Mouse (Mus musculus) C2C12 (cell line): Measurements from ENCODE around the gene Proca1. TPM values are rescaled to one million over a fixed set of nuclear protein-coding genes. Genes with fewer than 3 reads are reported as not detected.
"Not testable (repeated sequence)": the region's sequence is repeated elsewhere in the genome, so short reads cannot be mapped to it uniquely, and the experiment has no call there.

Source experiments
- H3K27me3 ChIP-seq: one replicate; pipeline ENCODE4 v1.6.1; 2011; ENCODE audit not compliant: control insufficient read depth, insufficient read depth, insufficient read length
- H3K36me3 ChIP-seq: one replicate; pipeline ENCODE4 v1.6.1; 2011; ENCODE audit not compliant: control insufficient read depth, insufficient read depth
- H3K4me3 ChIP-seq: one replicate; pipeline ENCODE4 v1.5.1; 2011; ENCODE audit warnings: mild to moderate bottlenecking, control low read depth; ENCODE audit not compliant: poor library complexity, insufficient read depth, severe bottlenecking
- H3K79me2 ChIP-seq: one replicate; pipeline ENCODE4 v1.6.1; 2011; ENCODE audit not compliant: control insufficient read depth, insufficient read depth
- H3K79me3 ChIP-seq: one replicate; pipeline ENCODE4 v1.6.1; 2011; ENCODE audit warnings: low read depth, control low read depth
- H3ac ChIP-seq: one replicate; pipeline ENCODE3; 2011; ENCODE audit warnings: low read depth; ENCODE audit not compliant: control insufficient read depth, insufficient read length
- CEBPB ChIP-seq: IDR thresholded peaks from one replicate; pipeline ENCODE4 v1.6.1; 2011; ENCODE audit warnings: low read depth, mild to moderate bottlenecking, control low read depth, moderate library complexity
- CTCF ChIP-seq: IDR thresholded peaks from one replicate; pipeline ENCODE4 v1.5.1; 2011; ENCODE audit not compliant: control insufficient read depth, insufficient read depth, insufficient read length
- FOSL1 ChIP-seq: IDR thresholded peaks from one replicate; pipeline ENCODE4 v1.8.0; 2011; ENCODE audit warnings: mild to moderate bottlenecking, low read length; ENCODE audit not compliant: poor library complexity, insufficient read depth, severe bottlenecking
- MAX ChIP-seq: IDR thresholded peaks from one replicate; pipeline ENCODE4 v1.6.1; 2011; ENCODE audit warnings: mild to moderate bottlenecking, control low read depth
- MYOD1 ChIP-seq: IDR thresholded peaks from one replicate; pipeline ENCODE4 v1.6.1; 2011; ENCODE audit warnings: low read depth; ENCODE audit not compliant: control insufficient read depth, insufficient read length
- MYOG ChIP-seq: IDR thresholded peaks from one replicate; pipeline ENCODE4 v1.6.1; 2011; ENCODE audit not compliant: control insufficient read depth, insufficient read length; ENCODE audit errors: extremely low read depth
- USF1 ChIP-seq: IDR thresholded peaks from one replicate; pipeline ENCODE4 v1.6.1; 2011; ENCODE audit warnings: low read depth, mild to moderate bottlenecking, control low read depth, moderate library complexity
- polyA plus RNA-seq: library from polyadenylated mRNA; unstranded; fragments of >200 nt; fragmentation: generic; extraction: Trizol; gene quantifications from one replicate; pipeline ENCODE4 v1.2.1, GENCODE M21; 2012; ENCODE audit warnings: missing spikeins

The Proca1 gene
- polyA plus RNA-seq, 1 experiment = 0.18 TPM

DNA sequence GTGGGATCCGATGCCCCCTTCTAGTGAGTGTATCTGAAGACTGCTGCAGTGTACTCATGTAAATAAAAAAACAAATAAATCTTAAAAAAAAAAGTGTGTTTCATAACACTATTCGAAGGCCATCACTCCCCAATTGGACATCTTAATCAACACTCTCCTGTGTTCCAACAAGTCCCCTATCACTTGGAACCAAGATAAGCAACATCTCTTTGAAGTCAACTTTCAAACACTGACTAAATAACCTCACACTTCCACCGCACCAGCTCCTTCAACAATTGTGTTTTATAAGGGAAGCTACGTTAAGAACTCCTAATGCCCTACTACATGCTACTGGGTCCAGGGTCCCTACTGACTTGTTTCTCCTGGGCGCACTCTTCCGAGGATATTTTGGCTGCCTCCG lies 10.7 kb upstream of the Proca1 start:
- Histone ChIP-seq H3K79me3 (peaks cover 25% of the 10 kb centered on the region), H3K79me2 (peaks cover 50% of the 10 kb centered on the region), H3K4me3 (peak overlapping the region; percentile 96), H3K27me3 (no peaks in the 10 kb centered on the region), H3K36me3 (peaks cover 41% of the 10 kb centered on the region), H3ac (peak overlapping the region; percentile 55)
- TF ChIP-seq MYOG = no peak
- TF ChIP-seq MAX = no peak
- TF ChIP-seq MYOD1 = no peak
- no peak for TF ChIP-seq USF1
- TF ChIP-seq FOSL1 = no peak
- TF ChIP-seq CEBPB = no peak
- TF ChIP-seq CTCF = no peak

DNA sequence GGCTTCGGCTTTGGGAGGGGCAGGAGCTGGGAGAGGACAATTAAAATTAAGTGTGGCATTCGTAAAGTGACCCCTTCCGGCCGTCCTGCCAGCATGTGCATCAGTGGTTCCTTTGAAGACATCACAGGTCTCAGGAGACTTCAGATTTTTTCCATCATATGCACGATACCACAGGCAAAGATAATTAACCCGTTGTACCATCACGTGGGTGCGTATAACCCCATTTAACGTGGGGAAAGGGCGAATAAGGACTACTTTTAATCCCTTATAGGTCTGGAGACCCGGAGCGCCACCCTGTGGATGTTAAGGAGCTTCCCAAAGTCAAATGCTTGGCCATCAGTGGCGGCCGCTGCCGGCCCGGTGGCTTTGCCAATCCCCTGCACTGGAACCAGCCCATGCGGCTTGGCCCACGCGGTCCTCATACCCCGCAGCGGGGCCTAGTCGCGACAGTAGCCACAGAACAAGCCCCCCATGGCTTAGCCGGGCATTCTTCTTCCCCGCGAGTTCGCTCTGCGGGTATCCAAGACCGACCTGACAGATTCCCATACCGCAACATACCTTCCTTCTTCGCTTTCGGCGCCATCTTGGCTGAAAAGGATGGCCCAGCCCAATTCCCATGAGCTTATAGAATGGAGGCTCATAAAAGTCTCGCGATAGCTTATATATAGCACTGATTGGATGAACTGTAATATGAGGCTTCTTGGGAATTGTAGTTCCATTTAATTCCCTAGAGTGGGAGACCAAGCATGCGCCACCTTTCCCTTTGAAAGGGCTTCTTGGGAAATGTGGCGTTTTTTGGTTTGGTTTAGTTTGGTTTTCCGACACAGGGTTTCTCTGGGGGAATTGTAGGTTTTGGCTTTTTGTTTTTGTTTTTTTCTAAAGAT lies 10.0 kb upstream of the Proca1 start, which contains the start of gene Rpl23a:
Gene Rpl23a, minus strand, starts transcription at position 624 of the 884 bp plus-strand sequence.
- Histone ChIP-seq H3K4me3 (peak within 1 kb of the TSS; percentile 96), H3K79me3 (peaks cover 25% of the 10 kb centered on the region), H3ac (peak within 1 kb of the TSS; percentile 87), H3K79me2 (peaks cover 58% of the 10 kb centered on the region), H3K27me3 (no peaks in the 10 kb centered on the region), H3K36me3 (peaks cover 41% of the 10 kb centered on the region)
- TF ChIP-seq MAX (peak; percentile 68), MYOD1 (no peak), USF1 (peak; percentile 83)

- TF ChIP-seq MYOG (no peak), CTCF (no peak), MYOD1 (no peak), FOSL1 (no peak), MAX (no peak), USF1 (no peak), CEBPB (no peak)
- Histone ChIP-seq H3K27me3 (no peaks in the 10 kb centered on the region), H3K36me3 (peaks cover 37% of the 10 kb centered on the region), H3K79me2 (peaks cover 65% of the 10 kb centered on the region), H3K4me3 (no peak overlapping the region), H3K79me3 (peaks cover 25% of the 10 kb centered on the region), H3ac (no peak overlapping the region)
Measured at GRCm38 (mm10) chr11:78183884-78184514, 9.2 kb upstream of the Proca1 start.

DNA sequence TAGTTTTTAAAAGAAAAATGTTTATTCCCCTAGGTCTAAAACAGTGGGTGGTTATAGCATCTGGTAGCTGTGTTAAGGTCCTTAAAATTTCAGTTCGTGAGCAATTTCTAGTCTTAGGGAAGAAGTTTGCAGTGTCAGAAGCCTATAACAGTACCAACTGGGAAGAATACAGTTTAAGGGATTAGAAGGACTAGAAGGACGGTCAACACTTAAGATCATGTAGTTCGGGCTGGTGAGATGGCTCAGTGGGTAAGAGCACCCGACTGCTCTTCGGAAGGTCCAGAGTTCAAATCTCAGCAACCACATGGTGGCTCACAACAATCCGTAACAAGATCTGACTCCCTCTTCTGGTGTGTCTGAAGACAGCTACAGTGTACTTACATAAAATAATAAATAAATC lies 8.5 kb upstream of the Proca1 start:
- H3K4me3 ChIP-seq = not testable (repeated sequence)
- H3K79me3 ChIP-seq = peaks cover 26% of the 10 kb centered on the region

DNA sequence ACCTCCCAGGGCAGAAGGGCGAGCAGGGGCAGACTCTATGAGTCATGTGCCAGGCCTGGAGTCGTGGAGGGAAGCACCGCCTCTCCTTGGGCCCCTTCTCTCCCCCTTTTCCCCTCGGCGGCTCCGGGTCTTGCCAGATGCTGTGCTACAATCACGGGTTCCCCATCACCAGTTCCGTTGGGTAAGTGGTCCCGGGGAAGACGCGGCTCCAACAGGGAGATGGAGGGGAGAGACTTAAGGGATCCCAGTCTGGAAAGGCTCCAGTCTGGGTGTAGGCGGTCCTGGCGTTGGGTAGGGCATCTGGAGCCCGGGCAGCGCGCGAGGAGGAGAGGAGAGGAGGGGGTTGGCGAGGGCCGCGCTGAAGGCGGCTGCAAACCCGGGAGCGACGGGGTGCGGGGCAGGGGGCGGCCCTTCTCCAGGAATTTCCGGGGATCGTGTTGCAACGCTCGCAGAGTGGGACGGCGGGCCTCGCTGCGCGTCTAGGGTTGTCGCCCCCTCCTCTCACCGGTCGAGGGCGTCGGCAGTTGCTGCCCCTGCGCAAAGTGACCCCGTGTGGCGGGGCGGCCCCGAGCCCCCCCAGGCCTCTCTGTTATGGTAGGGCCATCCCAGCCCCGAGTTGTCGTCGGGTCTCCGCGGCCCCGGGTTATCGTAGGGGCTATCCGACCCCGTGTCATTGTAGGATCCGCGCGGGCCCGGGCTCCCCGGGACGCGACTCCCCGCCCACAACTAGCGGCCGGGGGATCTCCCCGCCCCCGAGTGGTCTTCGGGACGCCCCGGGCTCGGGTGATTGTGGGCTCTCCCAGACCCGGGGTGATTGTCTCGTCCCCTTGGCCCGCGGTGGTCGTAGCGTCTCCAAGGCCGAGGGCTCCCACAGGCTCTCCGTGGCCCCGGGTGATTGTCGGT lies 4.6 kb upstream of the Proca1 start, which contains the start of gene Rab34:
Gene Rab34, plus strand, starts transcription at position 100 of the 903 bp plus-strand sequence.
- TF ChIP-seq MYOD1 (no peak), USF1 (peak; percentile 52), MYOG (no peak), MAX (peak; percentile 42), FOSL1 (no peak), CEBPB (peak; percentile 40), CTCF (no peak)
- Histone ChIP-seq H3K79me3 (peaks cover 11% of the 10 kb centered on the region), H3K36me3 (peaks cover 37% of the 10 kb centered on the region), H3K79me2 (peaks cover 51% of the 10 kb centered on the region), H3K27me3 (no peaks in the 10 kb centered on the region), H3K4me3 (peak within 1 kb of the TSS; percentile 82), H3ac (peak within 1 kb of the TSS; percentile 80)

More for the DNA sequence above, 8.5 kb upstream of the Proca1 start:
- H3ac ChIP-seq, H3K27me3 ChIP-seq: not testable (repeated sequence)
- H3K79me2 ChIP-seq = peaks cover 69% of the 10 kb centered on the region
- H3K36me3 ChIP-seq = peaks cover 30% of the 10 kb centered on the region
